Mouse (Mus musculus) stomach, embryonic 16.5 days (tissue): ENCODE measurements around the gene Eif4g3. TPM values are rescaled to one million over a fixed set of nuclear protein-coding genes. Genes with fewer than 3 reads are reported as not detected.

ENCODE experiments used
- ATAC-seq: fragments of 200-750 bp; cut with Nextera tagmentation; 2 replicates; pipeline ENCODE4 v1.8.0; 2017; ENCODE audit warnings: moderate number of reproducible peaks, moderate TSS enrichment; ENCODE audit not compliant: insufficient read depth, low FRiP score
- H3K27ac ChIP-seq: fragments of 300-500 bp; sonication (generic); 2 replicates; pipeline ENCODE4 v1.5.1; 2014; ENCODE audit warnings: low read length
- H3K27me3 ChIP-seq: fragments of 300-500 bp; sonication (generic); 2 replicates; pipeline ENCODE4 v1.6.1; 2014; ENCODE audit warnings: low read length, control low read depth, mixed read lengths; ENCODE audit not compliant: control insufficient read depth, insufficient read depth
- H3K36me3 ChIP-seq: fragments of 300-500 bp; sonication (generic); 2 replicates; pipeline ENCODE4 v1.6.1; 2014; ENCODE audit warnings: low read length; ENCODE audit not compliant: control insufficient read depth, insufficient read depth
- H3K4me1 ChIP-seq: fragments of 300-500 bp; sonication (generic); 2 replicates; pipeline ENCODE4 v1.6.1; 2014; ENCODE audit warnings: low read length, control low read depth, mixed read lengths; ENCODE audit not compliant: control insufficient read depth, insufficient read depth
- H3K4me2 ChIP-seq: fragments of 300-500 bp; sonication (generic); 2 replicates; pipeline ENCODE4 v1.6.1; 2014; ENCODE audit warnings: low read depth, low read length, mixed read lengths
- H3K4me3 ChIP-seq: fragments of 300-500 bp; sonication (generic); replicated peaks from 2 replicates; pipeline ENCODE4 v1.5.1; 2014; ENCODE audit warnings: mild to moderate bottlenecking, low read length
- H3K9ac ChIP-seq: fragments of 300-500 bp; sonication (generic); 2 replicates; pipeline ENCODE4 v1.6.1; 2014; ENCODE audit warnings: low read length
- H3K9me3 ChIP-seq: fragments of 300-500 bp; sonication (generic); replicated peaks from 2 replicates; pipeline ENCODE4 v1.6.1; 2016; ENCODE audit warnings: low read length, control low read depth; ENCODE audit not compliant: control insufficient read depth
- WGBS: fragments of 180-500 bp; shearing (Covaris S2); extraction: QIAGEN DNeasy Blood & Tissue Kit; methylation state at CpG from one replicate; pipeline ENCODE4 v1.1.7; 2014; 5-methylcytosine and 5-hydroxymethylcytosine counted together
- polyA plus RNA-seq: library from polyadenylated mRNA; unstranded; fragments of >200 nt; fragmentation: Nextera tagmentation; extraction: Ambion mirVana; gene quantifications from 2 replicates; pipeline ENCODE4 v1.2.1, GENCODE M21; 2015

Eif4g3 gene
- polyA plus RNA-seq, 1 experiment from 2014 or later, result 24.8 TPM

DNA sequence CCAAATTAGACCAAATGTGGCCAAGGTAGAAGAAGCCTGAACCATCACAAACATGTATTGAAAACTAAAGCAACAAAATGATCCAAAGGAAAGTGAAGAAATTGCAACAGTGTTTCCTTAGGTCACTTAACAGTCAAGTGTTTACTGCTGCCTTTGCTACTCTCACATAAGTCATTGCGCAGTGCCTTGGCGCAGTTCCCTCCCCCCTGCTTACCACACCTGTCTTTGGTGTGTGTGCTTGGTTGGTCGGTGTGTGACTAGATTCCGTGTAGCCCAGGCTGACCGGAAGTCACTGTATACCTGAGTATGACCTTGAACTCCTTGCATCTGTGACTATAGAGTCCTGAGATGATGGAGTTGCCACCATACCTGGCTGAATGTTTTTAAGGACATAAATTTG lies 186.6 kb downstream of the Eif4g3 start:
- Histone ChIP-seq H3K27ac (no peak overlapping the region), H3K36me3 (peaks cover 19% of the 10 kb centered on the region), H3K4me2 (no peak overlapping the region), H3K27me3 (no peaks in the 10 kb centered on the region), H3K4me3 (no peak overlapping the region), H3K9me3 (no peaks in the 10 kb centered on the region), H3K9ac (no peak overlapping the region), H3K4me1 (no peaks in the 10 kb centered on the region)
- WGBS, result 92% methylated on average over 5 of the region's 5 CpGs
- ATAC-seq, result no peak

- no peak overlapping the region for H3K4me3 ChIP-seq
- H3K9me3 ChIP-seq, result no peaks in the 10 kb centered on the region
- ATAC-seq, result no peak
- H3K36me3 ChIP-seq, result peaks cover 26% of the 10 kb centered on the region
- no peak overlapping the region for H3K27ac ChIP-seq
- no peak overlapping the region for H3K4me2 ChIP-seq
- H3K27me3 ChIP-seq, result no peaks in the 10 kb centered on the region
- H3K4me1 ChIP-seq, result no peaks in the 10 kb centered on the region
- 86% methylated on average over 4 of the region's 4 CpGs for WGBS
- H3K9ac ChIP-seq, result no peak overlapping the region
These were observed 187.9 kb downstream of the Eif4g3 start for GRCm38 (mm10) chr4:138180719-138181118.

DNA sequence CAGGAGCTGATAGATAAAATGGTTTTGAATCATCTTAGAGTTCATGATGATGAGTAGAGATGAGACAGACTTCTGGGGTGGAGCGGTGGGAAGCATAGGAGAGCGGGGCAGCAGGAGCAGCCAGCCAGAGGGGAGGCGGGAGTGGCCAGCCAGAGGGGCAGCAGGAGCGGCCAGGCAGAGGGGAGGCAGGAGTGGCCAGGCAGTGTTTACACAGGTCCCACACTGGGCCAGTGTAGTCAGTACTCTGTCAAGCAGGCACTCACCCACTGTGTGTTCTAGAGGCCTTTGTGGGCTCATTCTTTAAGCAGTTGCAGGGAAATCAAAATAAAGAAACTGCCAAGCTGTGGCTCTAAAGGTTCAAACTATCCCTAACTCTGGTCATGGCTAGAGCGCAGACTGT lies 191.2 kb downstream of the Eif4g3 start:
- Histone ChIP-seq H3K4me1 (no peaks in the 10 kb centered on the region), H3K4me2 (no peak overlapping the region), H3K36me3 (peaks cover 21% of the 10 kb centered on the region), H3K4me3 (no peak overlapping the region), H3K9me3 (no peaks in the 10 kb centered on the region), H3K27me3 (no peaks in the 10 kb centered on the region), H3K9ac (no peak overlapping the region), H3K27ac (no peak overlapping the region)
- no peak for ATAC-seq
- 70% methylated on average over 5 of the region's 5 CpGs for WGBS

- Histone ChIP-seq H3K27ac (no peak overlapping the region), H3K27me3 (no peaks in the 10 kb centered on the region), H3K4me1 (no peaks in the 10 kb centered on the region), H3K36me3 (peaks cover 21% of the 10 kb centered on the region), H3K9me3 (no peaks in the 10 kb centered on the region), H3K9ac (no peak overlapping the region), H3K4me3 (no peak overlapping the region), H3K4me2 (no peak overlapping the region)
- no peak for ATAC-seq
- 73% methylated on average over 5 of the region's 5 CpGs for WGBS
These were observed 191.8 kb downstream of the Eif4g3 start for GRCm38 (mm10) chr4:138184573-138184981.

- ATAC-seq, result no peak
- 91% methylated on average over 7 of the region's 7 CpGs for WGBS
- H3K36me3 ChIP-seq, result peaks cover 14% of the 10 kb centered on the region
These were observed 193.1 kb downstream of the Eif4g3 start for GRCm38 (mm10) chr4:138185961-138186360.

DNA sequence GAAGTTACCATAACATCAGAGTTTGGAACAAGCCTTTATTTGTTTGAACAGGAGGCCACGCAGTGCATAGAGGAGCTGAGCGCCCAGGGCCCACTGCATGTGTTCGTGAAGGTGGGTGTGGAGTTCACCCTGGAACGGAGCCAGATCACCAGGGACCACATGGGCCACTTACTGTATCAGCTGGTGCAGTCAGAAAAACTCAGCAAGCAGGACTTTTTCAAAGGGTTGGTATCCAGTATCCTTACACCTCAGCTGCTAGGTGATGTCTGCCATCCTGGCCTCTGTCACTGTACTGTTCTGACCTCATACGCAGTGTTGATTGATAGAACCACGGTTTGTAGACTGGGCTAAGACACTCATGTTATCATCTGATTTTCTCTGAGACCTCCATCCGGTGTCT lies 195.2 kb downstream of the Eif4g3 start:
- Histone ChIP-seq H3K9me3 (no peaks in the 10 kb centered on the region), H3K36me3 (peaks cover 13% of the 10 kb centered on the region), H3K9ac (no peak overlapping the region), H3K4me2 (no peak overlapping the region), H3K4me3 (no peak overlapping the region), H3K4me1 (no peaks in the 10 kb centered on the region), H3K27ac (no peak overlapping the region), H3K27me3 (no peaks in the 10 kb centered on the region)
- ATAC-seq, result no peak
- 77% methylated on average over 7 of the region's 7 CpGs for WGBS

More at GRCm38 (mm10) chr4:138185961-138186360, 193.1 kb downstream of the Eif4g3 start:
- no peaks in the 10 kb centered on the region for H3K4me1 ChIP-seq
- no peaks in the 10 kb centered on the region for H3K27me3 ChIP-seq
- H3K9ac ChIP-seq, result no peak overlapping the region
- no peak overlapping the region for H3K4me2 ChIP-seq
- H3K9me3 ChIP-seq, result no peaks in the 10 kb centered on the region
- H3K27ac ChIP-seq, result no peak overlapping the region
- H3K4me3 ChIP-seq, result no peak overlapping the region

DNA sequence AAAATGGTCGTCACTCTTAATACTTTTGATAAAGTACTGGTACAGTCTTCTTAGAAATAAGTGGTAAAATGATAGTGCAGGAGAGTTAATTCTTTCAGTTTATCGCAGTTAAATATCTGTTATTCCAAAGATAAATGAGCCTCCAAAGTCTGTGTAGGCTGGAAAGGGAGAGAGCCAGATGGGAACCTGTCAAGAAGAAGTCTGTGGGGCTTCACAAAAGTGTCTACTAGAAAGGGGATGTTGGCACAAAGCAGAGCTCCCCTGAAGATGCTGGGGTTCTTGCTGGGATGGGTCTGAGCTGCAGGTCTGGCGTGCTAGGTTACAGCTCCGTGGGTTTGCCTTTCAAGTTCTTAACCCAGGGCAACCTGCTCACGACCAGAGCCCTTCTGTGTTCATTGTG lies 199.7 kb downstream of the Eif4g3 start:
- H3K36me3 ChIP-seq, result peaks cover 21% of the 10 kb centered on the region

GRCm38 (mm10) chr4:138200769-138201168 lies 207.9 kb downstream of the Eif4g3 start:
- WGBS, result 85% methylated on average over 3 of the region's 3 CpGs
- Histone ChIP-seq H3K9me3 (no peaks in the 10 kb centered on the region), H3K27me3 (no peaks in the 10 kb centered on the region), H3K4me1 (no peaks in the 10 kb centered on the region), H3K9ac (no peak overlapping the region), H3K4me3 (no peak overlapping the region), H3K4me2 (no peak overlapping the region), H3K36me3 (peaks cover 24% of the 10 kb centered on the region), H3K27ac (no peak overlapping the region)
- ATAC-seq, result no peak

More for the DNA sequence above, 199.7 kb downstream of the Eif4g3 start:
- no peak overlapping the region for H3K9ac ChIP-seq
- H3K9me3 ChIP-seq, result no peaks in the 10 kb centered on the region
- H3K4me1 ChIP-seq, result no peaks in the 10 kb centered on the region
- no peak overlapping the region for H3K27ac ChIP-seq
- H3K4me3 ChIP-seq, result no peak overlapping the region
- WGBS, result 82% methylated on average over 5 of the region's 5 CpGs
- H3K4me2 ChIP-seq, result no peak overlapping the region
- no peak for ATAC-seq
- H3K27me3 ChIP-seq, result no peaks in the 10 kb centered on the region

DNA sequence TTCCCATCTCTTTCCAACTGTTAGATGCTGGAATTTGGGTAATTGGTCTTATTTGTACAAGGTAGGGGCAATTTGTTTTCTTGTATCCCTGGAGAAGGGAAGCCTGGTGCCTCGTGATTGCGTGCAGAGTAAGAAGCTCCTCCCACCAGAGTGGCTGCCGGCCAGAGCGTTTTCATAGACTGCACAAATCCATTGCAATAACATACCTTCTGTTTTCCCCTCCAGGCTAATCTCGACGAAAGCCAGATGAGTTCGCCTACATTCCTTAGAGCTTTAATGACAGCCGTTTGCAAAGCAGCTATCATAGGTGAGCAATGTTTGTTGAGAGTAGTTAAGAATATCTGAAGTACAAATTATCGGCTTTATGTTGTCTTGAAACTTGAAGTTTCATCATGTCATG lies 208.9 kb downstream of the Eif4g3 start:
- no peak for ATAC-seq
- WGBS, result 58% methylated on average over 9 of the region's 9 CpGs

GRCm38 (mm10) chr4:138210116-138210515 lies 217.3 kb downstream of the Eif4g3 start:
- Histone ChIP-seq H3K4me2 (no peak overlapping the region), H3K4me3 (no peak overlapping the region), H3K36me3 (peaks cover 13% of the 10 kb centered on the region; the same call in 1 of the 2 replicates), H3K27me3 (no peaks in the 10 kb centered on the region), H3K9me3 (no peaks in the 10 kb centered on the region), H3K27ac (no peak overlapping the region), H3K9ac (no peak overlapping the region), H3K4me1 (no peaks in the 10 kb centered on the region)
- ATAC-seq, result no peak
- WGBS, result 92% methylated on average over 5 of the region's 5 CpGs

More for the DNA sequence above, 208.9 kb downstream of the Eif4g3 start:
- H3K27me3 ChIP-seq, result no peaks in the 10 kb centered on the region
- H3K9me3 ChIP-seq, result no peaks in the 10 kb centered on the region
- no peak overlapping the region for H3K4me2 ChIP-seq
- no peak overlapping the region for H3K9ac ChIP-seq
- H3K4me1 ChIP-seq, result no peaks in the 10 kb centered on the region
- no peak overlapping the region for H3K27ac ChIP-seq
- H3K36me3 ChIP-seq, result peaks cover 26% of the 10 kb centered on the region
- H3K4me3 ChIP-seq, result no peak overlapping the region
